Comparison of ENCODE assay signal across 26 mouse cellular contexts in the genomic region with DNA sequence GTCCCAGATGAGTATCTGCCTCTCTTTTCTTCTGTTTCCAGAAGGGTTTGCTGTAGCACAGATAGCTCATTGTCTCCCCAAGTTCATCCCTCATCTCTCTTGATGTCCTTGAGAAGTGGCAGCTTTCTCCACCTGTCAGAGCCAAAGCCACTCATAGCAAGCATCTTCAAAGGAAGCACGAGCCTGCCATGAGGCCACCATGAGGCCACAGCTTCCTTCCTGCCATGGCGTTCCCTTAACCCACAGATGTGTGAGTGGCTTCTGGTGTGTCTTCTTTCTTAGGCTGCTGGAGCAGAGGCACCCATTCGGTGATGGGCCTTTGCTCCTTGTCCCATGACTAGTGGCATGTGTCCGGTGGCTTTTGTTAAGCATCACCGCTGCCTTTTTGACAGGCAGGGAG.
DNase-seq lines count a peak whose midpoint lies in the region; ATAC-seq lines count a peak whose summit lies in the region.
"Had no signal": no experiment of that assay in that cellular context is flagged by ENCODE, and none has a peak within 500 bp of the region (broad histone marks: within the 10 kb centered on the region; RNA-seq: fewer than 3 reads in every experiment).

No protein-coding gene starts in this region.

- no peaks in the 10 kb centered on the region for H3K36me3 ChIP-seq in megakaryocyte, embryonic 14.5 days (replicated peaks; ENCODE audit: low read length)
- H3K36me3 ChIP-seq: embryonic facial prominence, embryonic 13.5 days; forebrain, embryonic 15.5 days; heart, embryonic 12.5 days; hindbrain, embryonic 12.5 days; liver, embryonic 15.5 days; lung, embryonic 15.5 days; midbrain, embryonic 10.5 days; neural tube, embryonic 15.5 days; stomach, embryonic 15.5 days had no signal

- peaks cover 5% of the 10 kb centered on the region for H3K4me1 ChIP-seq in megakaryocyte, embryonic 14.5 days
- H3K4me1 ChIP-seq: liver, embryonic 15.5 days; neural tube, embryonic 15.5 days; stomach, embryonic 15.5 days had no signal

- peaks cover 36% of the 10 kb centered on the region for H3K9me3 ChIP-seq in megakaryocyte, embryonic 14.5 days
- H3K9me3 ChIP-seq: embryonic facial prominence, embryonic 13.5 days; forebrain, embryonic 15.5 days; liver, embryonic 15.5 days; lung, embryonic 15.5 days; neural tube, embryonic 15.5 days; stomach, embryonic 15.5 days had no signal

- no peak for ATAC-seq in megakaryocyte, adult 5-6 weeks (ENCODE audit: poor library complexity, severe bottlenecking)
- peak; percentile 29 to 67; a peak in 2 of 4 replicates for ATAC-seq in hematopoietic stem cell, adult 5-6 weeks (replicated peaks in 1 of 2; ENCODE audit: insufficient read depth in 1 of 2, low FRiP score in 2 of 2, low TSS enrichment in 1 of 2, low read depth in 1 of 2, poor library complexity in 2 of 2, severe bottlenecking in 2 of 2)
- ATAC-seq: forebrain, embryonic 15.5 days had no signal

- DNase-seq in thymus, postnatal 0 days (ENCODE audit: low spot score) = peak; percentile 85
- no peak for DNase-seq in left cerebral cortex, postnatal 4 days
- no peak for DNase-seq in frontal cortex, postnatal 36 days (ENCODE audit: low spot score in 2 of 2)
- DNase-seq in cerebellum, postnatal 4 days (ENCODE audit: low spot score in 2 of 2) = no peak
- DNase-seq: adrenal gland, postnatal 36 days; cerebellum, adult 11 months; cerebellum, adult 9-11 months; gastrocnemius, postnatal 14 days; heart, adult 11 months; heart, postnatal 14 days; kidney, adult 11 months; liver; lung, postnatal 36 days; right cerebral cortex, adult 18-20 months had no signal

- intact Hi-C loops in left cerebral cortex, postnatal 4 days (cut with DNase I) = no loop called here

- H3K27me3 ChIP-seq in megakaryocyte, embryonic 14.5 days (replicated peaks) = no peaks in the 10 kb centered on the region
- H3K27me3 ChIP-seq: embryonic facial prominence, embryonic 13.5 days; forebrain, embryonic 15.5 days; heart, embryonic 12.5 days; hindbrain, embryonic 12.5 days; liver, embryonic 15.5 days; lung, embryonic 15.5 days; neural tube, embryonic 15.5 days; stomach, embryonic 15.5 days had no signal

- peak overlapping the region; percentile 44 for H3K4me3 ChIP-seq in megakaryocyte, embryonic 14.5 days (replicated peaks)
- H3K4me3 ChIP-seq: embryonic facial prominence, embryonic 13.5 days; forebrain, embryonic 15.5 days; heart, embryonic 12.5 days; hindbrain, embryonic 12.5 days; liver, embryonic 15.5 days; lung, embryonic 15.5 days; midbrain, embryonic 10.5 days; neural tube, embryonic 15.5 days; stomach, embryonic 15.5 days had no signal
